Mouse (Mus musculus): ENCODE measurements around the gene Numb. TPM values are rescaled to one million over a fixed set of nuclear protein-coding genes. Genes with fewer than 3 reads are reported as not detected.

Gene Numb
- polyA plus RNA-seq, 1 experiment from 2014 or later, result 30.7 TPM

GRCm38 (mm10) chr12:83782669-83783068 is 139.1 kb downstream of the Numb start:
- ATAC-seq (replicated peaks; ENCODE audit: insufficient number of reproducible peaks, low FRiP score, low TSS enrichment, low read depth), result no peak

GRCm38 (mm10) chr12:83781640-83782278 is 140.0 kb downstream of the Numb start:
- no peak overlapping the region for H3K4me3 ChIP-seq (ENCODE audit: low read depth, low read length)
- H3K27ac ChIP-seq (replicated peaks; ENCODE audit: low read depth, low read length), result no peak overlapping the region
- H3K27me3 ChIP-seq (ENCODE audit: control insufficient read depth, insufficient read depth, low read length), result no peaks in the 10 kb centered on the region
- no peaks in the 10 kb centered on the region for H3K4me1 ChIP-seq (ENCODE audit: control insufficient read depth, insufficient read depth, low read length)
- no peak overlapping the region for H3K9ac ChIP-seq (replicated peaks; ENCODE audit: low read length)
- no peaks in the 10 kb centered on the region for H3K36me3 ChIP-seq (replicated peaks; ENCODE audit: control insufficient read depth, insufficient read depth, low read depth, low read length)
- H3K9me3 ChIP-seq (replicated peaks; ENCODE audit: control insufficient read depth, low read length), result no peaks in the 10 kb centered on the region
- no peak overlapping the region for H3K4me2 ChIP-seq (ENCODE audit: low read depth, low read length)
- DNase-seq (ENCODE audit: low spot score), result no peak
- 72% methylated on average over 23 of the region's 23 CpGs for WGBS
- no peak for ATAC-seq (replicated peaks; ENCODE audit: insufficient number of reproducible peaks, low FRiP score, low TSS enrichment, low read depth)

More at GRCm38 (mm10) chr12:83782669-83783068, 139.1 kb downstream of the Numb start:
- Histone ChIP-seq H3K27me3 (ENCODE audit: control insufficient read depth, insufficient read depth, low read length) (no peaks in the 10 kb centered on the region), H3K36me3 (replicated peaks; ENCODE audit: control insufficient read depth, insufficient read depth, low read depth, low read length) (no peaks in the 10 kb centered on the region), H3K4me2 (ENCODE audit: low read depth, low read length) (no peak overlapping the region), H3K27ac (replicated peaks; ENCODE audit: low read depth, low read length) (no peak overlapping the region), H3K4me3 (ENCODE audit: low read depth, low read length) (no peak overlapping the region), H3K9me3 (replicated peaks; ENCODE audit: control insufficient read depth, low read length) (no peaks in the 10 kb centered on the region), H3K4me1 (ENCODE audit: control insufficient read depth, insufficient read depth, low read length) (no peaks in the 10 kb centered on the region), H3K9ac (replicated peaks; ENCODE audit: low read length) (no peak overlapping the region)
- DNase-seq (ENCODE audit: low spot score), result no peak
- WGBS, result 92% methylated on average over 10 of the region's 10 CpGs

- ATAC-seq (replicated peaks; ENCODE audit: insufficient number of reproducible peaks, low FRiP score, low TSS enrichment, low read depth) (no peak), DNase-seq (ENCODE audit: low spot score) (no peak)
- 63% methylated on average over 7 of the region's 7 CpGs for WGBS
- Histone ChIP-seq H3K4me3 (ENCODE audit: low read depth, low read length) (no peak overlapping the region), H3K27ac (replicated peaks; ENCODE audit: low read depth, low read length) (no peak overlapping the region), H3K27me3 (ENCODE audit: control insufficient read depth, insufficient read depth, low read length) (no peaks in the 10 kb centered on the region), H3K4me2 (ENCODE audit: low read depth, low read length) (no peak overlapping the region), H3K9me3 (replicated peaks; ENCODE audit: control insufficient read depth, low read length) (no peaks in the 10 kb centered on the region), H3K4me1 (ENCODE audit: control insufficient read depth, insufficient read depth, low read length) (no peaks in the 10 kb centered on the region), H3K36me3 (replicated peaks; ENCODE audit: control insufficient read depth, insufficient read depth, low read depth, low read length) (no peaks in the 10 kb centered on the region), H3K9ac (replicated peaks; ENCODE audit: low read length) (no peak overlapping the region)
These were observed 140.5 kb downstream of the Numb start for GRCm38 (mm10) chr12:83781204-83781603.

GRCm38 (mm10) chr12:83780181-83780580 is 141.6 kb downstream of the Numb start:
- WGBS, result 89% methylated on average over 3 of the region's 3 CpGs
- Histone ChIP-seq H3K27ac (replicated peaks; ENCODE audit: low read depth, low read length) (no peak overlapping the region), H3K36me3 (replicated peaks; ENCODE audit: control insufficient read depth, insufficient read depth, low read depth, low read length) (no peaks in the 10 kb centered on the region), H3K9ac (replicated peaks; ENCODE audit: low read length) (no peak overlapping the region), H3K4me2 (ENCODE audit: low read depth, low read length) (no peak overlapping the region), H3K27me3 (ENCODE audit: control insufficient read depth, insufficient read depth, low read length) (no peaks in the 10 kb centered on the region), H3K4me1 (ENCODE audit: control insufficient read depth, insufficient read depth, low read length) (no peaks in the 10 kb centered on the region), H3K9me3 (replicated peaks; ENCODE audit: control insufficient read depth, low read length) (no peaks in the 10 kb centered on the region), H3K4me3 (ENCODE audit: low read depth, low read length) (no peak overlapping the region)
- ATAC-seq (replicated peaks; ENCODE audit: insufficient number of reproducible peaks, low FRiP score, low TSS enrichment, low read depth) (no peak), DNase-seq (ENCODE audit: low spot score) (no peak)

- Histone ChIP-seq H3K9me3 (replicated peaks; ENCODE audit: control insufficient read depth, low read length) (no peaks in the 10 kb centered on the region), H3K27ac (replicated peaks; ENCODE audit: low read depth, low read length) (no peak overlapping the region), H3K4me2 (ENCODE audit: low read depth, low read length) (no peak overlapping the region), H3K27me3 (ENCODE audit: control insufficient read depth, insufficient read depth, low read length) (no peaks in the 10 kb centered on the region), H3K4me3 (ENCODE audit: low read depth, low read length) (no peak overlapping the region), H3K9ac (replicated peaks; ENCODE audit: low read length) (no peak overlapping the region), H3K4me1 (ENCODE audit: control insufficient read depth, insufficient read depth, low read length) (no peaks in the 10 kb centered on the region), H3K36me3 (replicated peaks; ENCODE audit: control insufficient read depth, insufficient read depth, low read depth, low read length) (no peaks in the 10 kb centered on the region)
- DNase-seq (ENCODE audit: low spot score) (no peak), ATAC-seq (replicated peaks; ENCODE audit: insufficient number of reproducible peaks, low FRiP score, low TSS enrichment, low read depth) (no peak)
- WGBS, result 86% methylated on average over 7 of the region's 7 CpGs
These were observed 145.0 kb downstream of the Numb start for GRCm38 (mm10) chr12:83776766-83777165.

- H3K27ac ChIP-seq (replicated peaks; ENCODE audit: low read depth, low read length), result no peak overlapping the region
- 70% methylated on average over 12 of the region's 12 CpGs for WGBS
- H3K27me3 ChIP-seq (ENCODE audit: control insufficient read depth, insufficient read depth, low read length), result no peaks in the 10 kb centered on the region
- H3K9ac ChIP-seq (replicated peaks; ENCODE audit: low read length), result no peak overlapping the region
- H3K9me3 ChIP-seq (replicated peaks; ENCODE audit: control insufficient read depth, low read length), result no peaks in the 10 kb centered on the region
- H3K36me3 ChIP-seq (replicated peaks; ENCODE audit: control insufficient read depth, insufficient read depth, low read depth, low read length), result no peaks in the 10 kb centered on the region
- H3K4me2 ChIP-seq (ENCODE audit: low read depth, low read length), result no peak overlapping the region
- no peak overlapping the region for H3K4me3 ChIP-seq (ENCODE audit: low read depth, low read length)
- ATAC-seq (replicated peaks; ENCODE audit: insufficient number of reproducible peaks, low FRiP score, low TSS enrichment, low read depth) (no peak), DNase-seq (ENCODE audit: low spot score) (no peak)
- 0 out of 2 replicates have a peak, but pooled peaks cover under 1% of the 10 kb centered on the region for H3K4me1 ChIP-seq (ENCODE audit: control insufficient read depth, insufficient read depth, low read length)
These were observed 146.1 kb downstream of the Numb start for GRCm38 (mm10) chr12:83775621-83776020.

- H3K9ac ChIP-seq (replicated peaks; ENCODE audit: low read length), result no peak overlapping the region
- H3K36me3 ChIP-seq (replicated peaks; ENCODE audit: control insufficient read depth, insufficient read depth, low read depth, low read length), result no peaks in the 10 kb centered on the region
- H3K4me1 ChIP-seq (ENCODE audit: control insufficient read depth, insufficient read depth, low read length), result peaks cover 6% of the 10 kb centered on the region; the same call in 1 of the 2 replicates
- 5% methylated on average over 25 of the region's 25 CpGs for WGBS
- no peak overlapping the region for H3K4me3 ChIP-seq (ENCODE audit: low read depth, low read length)
- H3K27me3 ChIP-seq (ENCODE audit: control insufficient read depth, insufficient read depth, low read length), result no peaks in the 10 kb centered on the region
- no peaks in the 10 kb centered on the region for H3K9me3 ChIP-seq (replicated peaks; ENCODE audit: control insufficient read depth, low read length)
- peak overlapping the region; percentile 17; the same call in 1 of the 2 replicates for H3K4me2 ChIP-seq (ENCODE audit: low read depth, low read length)
- peak; percentile 91 for DNase-seq (ENCODE audit: low spot score)
- no peak overlapping the region for H3K27ac ChIP-seq (replicated peaks; ENCODE audit: low read depth, low read length)
- no peak for ATAC-seq (replicated peaks; ENCODE audit: insufficient number of reproducible peaks, low FRiP score, low TSS enrichment, low read depth)
These were observed 151.1 kb downstream of the Numb start for GRCm38 (mm10) chr12:83770418-83771256.
